Mouse (Mus musculus) left cerebral cortex, postnatal 36 days (tissue): ENCODE measurements at regions not wholly inside any gene's neighbourhood (a gene's known extent, or its start where the extent isn't known, plus 50 kb on each side); places are given as distances from the start of the nearest gene placed in this dataset. TPM values are rescaled to one million over a fixed set of nuclear protein-coding genes. Genes with fewer than 3 reads are reported as not detected.

Experiments
- DNase-seq, 2 experiments: peaks; one replicate each; pipeline ENCODE4 v3.0.0; 2021 to 2022; ENCODE audit warnings: low spot score in 2 of 2, mixed read lengths in 1 of 2
- intact Hi-C: fragments of 180-260 bp; cut with DNase I; formaldehyde crosslinking; loops from one replicate; pipeline ENCODE4 v1.15.1; 2025
- microRNA-seq: library from miRNA; unstranded; fragments of <30 nt; microRNA quantifications from one replicate; pipeline ENCODE4 v1.2.0, GENCODE M21; 2022

DNA sequence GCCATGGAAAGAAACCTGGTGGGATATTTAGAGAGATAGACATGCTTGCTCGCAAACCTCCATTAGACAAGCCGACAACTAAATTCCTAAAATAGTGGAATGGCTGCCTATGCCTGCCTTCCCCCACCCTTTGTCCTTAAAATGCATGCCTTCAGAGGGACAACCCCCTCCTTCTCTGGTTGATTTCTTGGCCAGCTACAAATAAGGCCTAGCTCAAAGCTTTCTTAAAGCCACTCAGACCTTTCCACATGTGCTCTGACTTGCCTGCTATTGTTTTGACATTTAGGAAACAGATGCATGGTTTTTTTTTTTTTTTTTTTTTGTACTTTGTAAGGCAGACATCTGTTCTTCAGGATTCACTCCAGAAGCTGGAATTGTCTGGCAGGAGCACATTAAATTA lies 105.8 kb upstream of the Adgrl4 start:
- no peak for DNase-seq
- intact Hi-C loops: no loop called here

DNA sequence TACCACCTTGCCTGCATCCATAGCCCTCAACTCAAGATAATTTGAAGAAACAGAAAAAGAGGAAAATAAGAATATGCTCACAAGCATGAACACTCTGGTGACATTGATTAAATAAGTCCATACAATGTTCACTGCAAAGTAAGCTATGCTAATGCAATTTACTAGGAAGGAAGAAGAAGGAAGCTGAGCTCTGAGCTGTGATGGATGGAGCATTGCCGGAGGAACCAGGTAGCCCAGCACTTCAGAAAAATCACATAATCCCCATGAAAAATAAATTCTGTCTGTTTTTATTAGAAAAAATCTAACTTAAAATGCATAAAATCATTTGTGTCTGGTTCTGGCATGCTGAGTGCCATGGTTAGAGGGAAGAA lies 105.4 kb upstream of the Adgrl4 start:
- no peak for DNase-seq
- intact Hi-C loops: no loop called here

DNA sequence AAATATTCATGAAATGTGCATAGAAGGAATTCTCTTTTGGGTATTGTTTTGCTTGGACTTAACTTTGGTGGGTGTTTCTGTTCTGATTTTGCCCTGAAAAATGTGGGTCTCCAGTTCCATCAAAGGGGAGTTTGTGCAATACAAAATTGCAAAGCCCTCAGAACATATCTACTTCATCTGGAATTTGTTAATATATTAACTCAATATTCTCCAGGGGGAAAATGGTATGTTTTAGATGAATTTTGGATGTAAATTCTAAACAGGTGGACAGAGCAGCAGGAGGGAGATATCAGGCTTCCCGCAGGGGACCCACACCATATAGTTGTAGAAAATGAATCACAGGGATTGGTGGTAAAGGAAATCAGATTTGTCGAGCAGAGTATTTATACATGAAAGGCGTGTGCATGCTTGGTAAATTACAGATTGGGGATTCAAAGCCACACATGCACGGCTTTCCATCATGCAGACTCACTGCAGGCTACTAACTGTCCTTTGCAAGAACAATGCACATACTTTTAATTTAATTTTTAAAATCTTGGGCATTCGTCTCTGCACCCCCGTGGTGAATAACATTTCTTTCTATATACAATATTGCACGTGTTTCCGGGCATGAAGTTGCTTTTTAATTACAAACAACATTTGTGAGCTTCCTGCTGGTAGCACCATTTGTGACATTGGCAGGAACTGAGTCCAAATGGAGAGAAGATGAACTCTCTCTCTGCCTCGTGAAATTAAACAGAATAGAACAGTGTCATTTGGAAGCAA lies 104.8 kb upstream of the Adgrl4 start:
- intact Hi-C loops: no loop called here
- no peak for DNase-seq

DNA sequence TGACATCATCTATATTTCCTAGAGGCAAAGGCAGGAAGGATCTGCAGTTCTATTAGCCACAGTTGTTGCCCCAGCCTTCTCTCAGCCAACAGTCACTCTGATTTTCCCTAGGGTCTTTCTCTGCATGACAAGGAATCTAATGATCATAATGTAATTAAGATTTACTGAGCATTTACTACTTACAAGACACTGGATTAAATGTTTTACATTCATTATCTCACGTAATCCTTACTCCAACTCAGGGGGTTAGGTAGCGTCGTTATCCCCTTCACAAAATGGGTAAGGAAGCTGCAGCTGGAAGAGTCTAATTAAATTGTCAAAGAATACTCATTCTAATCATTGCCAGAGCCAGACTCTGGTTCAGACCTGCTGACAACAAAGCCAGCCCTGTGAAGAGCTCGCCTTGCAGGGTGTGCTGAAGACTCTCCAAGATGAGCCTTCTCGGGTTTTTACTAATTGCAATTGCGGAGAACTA lies 103.8 kb upstream of the Adgrl4 start:
- intact Hi-C loops: no loop called here
- no peak for DNase-seq

DNA sequence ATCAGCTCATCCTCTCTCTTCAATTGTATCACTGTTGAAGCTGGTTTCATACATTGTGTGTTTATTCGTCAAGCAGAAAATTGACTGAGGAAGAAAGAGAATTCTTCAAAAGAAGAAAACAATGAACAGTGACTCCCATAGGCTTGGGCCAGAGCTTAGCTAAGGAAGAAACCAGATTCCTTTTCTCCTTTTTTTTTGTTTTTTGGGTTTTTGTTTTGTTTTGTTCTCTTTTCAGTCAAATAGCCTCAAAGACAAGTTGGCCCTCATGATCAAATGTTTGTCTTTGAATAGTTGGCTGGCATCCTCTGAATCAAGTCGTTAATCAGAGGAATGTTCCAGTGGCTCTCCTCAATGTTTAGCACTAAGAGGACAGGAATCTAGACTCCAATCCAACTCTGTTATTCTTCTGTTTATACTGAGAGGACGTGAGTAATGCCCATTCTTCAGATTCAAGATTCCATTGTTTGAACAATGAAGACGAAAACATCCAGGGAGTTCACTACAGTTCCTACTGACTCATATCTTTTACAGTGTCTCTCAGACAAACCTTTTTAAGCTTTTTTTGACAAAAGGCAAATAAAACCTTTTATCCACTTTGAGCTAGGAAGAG lies 86.1 kb upstream of the Adgrl4 start:
- intact Hi-C loops: no loop called here

DNA sequence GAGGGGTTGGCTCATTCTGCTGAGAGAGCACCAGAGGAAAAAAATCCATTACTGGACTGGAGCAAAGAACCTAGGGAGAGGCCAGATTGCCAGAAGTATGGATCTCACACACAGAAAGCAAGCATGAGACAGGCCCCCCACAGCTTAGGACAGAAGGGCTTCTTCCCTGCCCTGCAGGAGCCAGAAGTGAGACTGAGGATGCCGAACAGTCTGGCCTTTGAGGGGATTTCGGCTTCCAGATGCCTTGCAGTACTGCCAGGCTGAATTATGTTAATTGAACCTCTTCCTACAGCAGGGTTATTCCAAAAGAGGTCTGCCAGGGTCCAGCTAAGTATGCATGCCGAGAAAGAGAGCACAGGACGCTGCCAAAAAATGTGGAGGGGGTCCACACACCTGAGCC lies 71.4 kb upstream of the Adgrl4 start:
- no peak for DNase-seq
- intact Hi-C loops: no loop called here

More for the DNA sequence above, 86.1 kb upstream of the Adgrl4 start:
- no peak for DNase-seq

DNA sequence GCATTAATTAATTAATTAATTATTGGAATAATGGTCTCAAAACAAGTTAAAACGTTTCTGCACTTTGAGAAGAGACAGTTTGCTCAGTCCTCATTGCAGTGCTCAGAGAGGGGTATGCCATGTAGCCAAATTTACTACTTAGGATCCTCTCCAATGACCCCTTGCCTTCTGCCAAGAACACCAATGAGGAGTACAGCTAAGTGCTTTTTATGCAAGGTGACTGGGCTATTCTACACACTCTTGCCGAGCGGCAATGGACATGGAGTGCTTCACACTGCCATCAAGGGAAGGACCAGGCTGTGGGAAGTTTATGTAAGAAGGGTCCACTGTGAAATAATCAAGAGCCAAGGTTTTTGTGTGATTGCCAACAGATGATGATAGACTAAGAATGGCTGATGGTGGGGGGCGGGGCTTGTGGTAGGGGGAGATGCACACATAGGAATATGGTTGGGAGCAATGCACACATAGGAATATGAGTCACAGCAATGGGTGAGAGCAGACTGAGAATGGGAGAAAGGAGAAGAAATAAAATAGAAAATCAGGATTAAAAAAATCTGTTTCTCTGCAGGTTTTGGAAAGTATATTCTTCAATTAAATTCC lies 70.9 kb upstream of the Adgrl4 start:
- intact Hi-C loops: no loop called here
- no peak for DNase-seq

DNA sequence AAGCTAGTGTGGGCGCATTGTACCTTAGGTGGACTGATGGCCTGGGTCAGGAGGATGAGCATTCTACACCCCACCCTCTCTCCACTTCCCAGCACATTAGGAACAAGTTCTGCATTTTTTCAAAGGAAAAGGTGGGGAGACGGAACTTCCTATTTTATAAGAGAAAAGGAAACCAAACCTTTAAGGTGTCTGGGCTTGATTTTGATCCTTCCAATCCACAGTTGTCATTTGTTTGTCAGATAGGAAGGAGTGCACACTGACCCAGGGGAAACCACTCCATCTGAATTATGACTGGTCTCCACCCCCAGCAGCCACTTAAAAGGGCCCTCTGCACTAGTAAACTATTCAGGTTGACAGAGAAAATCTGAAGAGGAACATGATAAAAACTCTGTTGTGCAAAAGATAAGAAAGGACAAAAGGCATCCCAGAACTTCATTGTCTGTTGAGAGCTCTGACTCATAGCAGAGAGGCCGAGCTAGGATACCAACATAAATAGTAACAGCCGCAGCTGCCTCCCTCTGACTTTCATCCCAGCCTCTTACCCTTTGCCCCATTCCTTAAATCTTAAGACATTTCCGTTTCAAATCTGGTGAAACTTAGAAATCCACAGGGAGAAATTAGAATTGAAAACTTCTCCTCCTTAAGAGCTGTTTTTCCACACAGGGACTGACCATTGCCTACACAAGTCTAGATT lies 54.2 kb upstream of the Adgrl4 start:
- intact Hi-C loops: no loop called here
- DNase-seq: no peak

DNA sequence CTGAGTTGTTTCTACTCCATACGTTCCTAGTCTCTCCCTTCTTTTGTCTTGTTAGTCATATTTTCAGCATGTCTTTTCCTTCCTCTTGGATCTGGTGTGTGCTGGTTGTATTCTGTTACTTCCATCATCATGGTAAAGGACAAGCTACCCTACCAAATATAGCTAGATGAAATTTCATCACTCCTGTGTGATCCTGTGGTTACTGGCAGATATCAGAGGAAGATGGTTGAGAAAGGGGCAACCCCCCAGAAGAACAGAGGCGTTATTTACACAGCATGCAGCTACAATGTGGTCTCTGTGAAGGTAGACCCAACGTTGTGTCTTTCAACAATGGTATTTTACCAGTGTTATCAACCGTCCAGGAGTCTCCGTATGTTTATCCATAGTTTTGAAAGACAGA lies 52.8 kb upstream of the Adgrl4 start:
- no peak for DNase-seq
- intact Hi-C loops: no loop called here

DNA sequence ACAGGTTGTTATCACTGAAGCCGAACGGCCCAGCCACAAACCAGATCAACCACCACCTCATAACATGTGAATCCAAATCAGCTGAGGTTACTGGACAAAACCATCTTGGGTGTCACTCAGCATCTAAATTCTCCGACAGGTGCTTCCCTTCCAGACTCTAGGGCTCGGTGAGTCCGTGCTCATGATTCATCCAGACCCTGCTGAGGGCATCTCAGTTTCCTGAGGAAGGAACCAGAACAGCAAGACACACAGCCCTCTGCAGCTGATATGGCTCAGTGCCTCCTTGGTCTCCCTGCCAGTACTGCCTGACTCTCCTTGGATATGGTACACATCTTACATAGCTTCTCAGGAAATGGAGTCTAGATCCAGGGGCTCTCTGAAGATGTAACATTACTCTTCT lies 51.6 kb upstream of the Adgrl4 start:
- intact Hi-C loops: no loop called here
- DNase-seq: no peak

Small RNA genes lying in the stretch of these regions (microRNA-seq; reads per million reads assigned to microRNA genes)
- gene Mir3963: not detected
